Mouse (Mus musculus): ENCODE measurements around the gene Fcgr1.

- no peak for TF ChIP-seq CTCF (IDR thresholded peaks at IDR 0.05; ENCODE audit: insufficient read depth, low read depth, low read length)
- TF ChIP-seq POLR2A (IDR thresholded peaks at IDR 0.05; ENCODE audit: insufficient read depth, low read depth, low read length) = no peak
Measured at GRCm38 (mm10) chr3:96338849-96339480, 45.2 kb upstream of the Fcgr1 start.

Measured in olfactory bulb, adult 2 months (tissue).